Mouse (Mus musculus) layer of hippocampus, adult 2 months (tissue): ENCODE measurements around the gene Tceal5. TPM values are rescaled to one million over a fixed set of nuclear protein-coding genes. Genes with fewer than 3 reads are reported as not detected.
"Not testable (repeated sequence)": the region's sequence is repeated elsewhere in the genome, so short reads cannot be mapped to it uniquely, and the experiment has no call there.

Experiments used
- DNase-seq, 2 experiments: peaks; one replicate each; pipeline ENCODE4 v3.0.0; 2022; ENCODE audit warnings: low spot score in 2 of 2
- H3K27ac ChIP-seq: fragments of 200-600 bp; 2 replicates; pipeline ENCODE4 v1.8.1; 2022
- H3K4me3 ChIP-seq: fragments of 200-600 bp; 2 replicates; pipeline ENCODE4 v1.8.1; 2022; ENCODE audit warnings: mild to moderate bottlenecking
- CTCF ChIP-seq: fragments of 200-600 bp; conservative IDR thresholded peaks from 2 replicates; pipeline ENCODE4 v1.8.1; 2022; ENCODE audit warnings: antibody characterized with exemption, mild to moderate bottlenecking, moderate library complexity
- long read RNA-seq, 2 experiments: library from polyadenylated mRNA; stranded (forward); transcript quantifications; one replicate each; pipeline ENCODE4 v2.0.0; 2021; ENCODE audit warnings: borderline mapping rate in 2 of 2
- total RNA-seq, 2 experiments: library from RNA; stranded (reverse); gene quantifications; 2 replicates each; pipeline ENCODE4 v1.2.3; 2021

The Tceal5 gene
- total RNA-seq = 100 to 1,000 TPM; 105 to 150 TPM
- long read RNA-seq, experiment 1, transcript Tceal5-201 (3 exons, 1,044 nt) = major isoform, 34 of 44 reads
- long read RNA-seq, experiment 1, partial matches to known transcripts = 1 of 44 reads
- long read RNA-seq, experiment 1, other reads (novel, unspliced or antisense) = 9 of 44 reads
- long read RNA-seq, experiment 2, transcript Tceal5-201 (3 exons, 1,044 nt) = major isoform, 38 of 55 reads
- long read RNA-seq, experiment 2, partial matches to known transcripts = 2 of 55 reads
- long read RNA-seq, experiment 2, other reads (novel, unspliced or antisense) = 13 of 55 reads

DNA sequence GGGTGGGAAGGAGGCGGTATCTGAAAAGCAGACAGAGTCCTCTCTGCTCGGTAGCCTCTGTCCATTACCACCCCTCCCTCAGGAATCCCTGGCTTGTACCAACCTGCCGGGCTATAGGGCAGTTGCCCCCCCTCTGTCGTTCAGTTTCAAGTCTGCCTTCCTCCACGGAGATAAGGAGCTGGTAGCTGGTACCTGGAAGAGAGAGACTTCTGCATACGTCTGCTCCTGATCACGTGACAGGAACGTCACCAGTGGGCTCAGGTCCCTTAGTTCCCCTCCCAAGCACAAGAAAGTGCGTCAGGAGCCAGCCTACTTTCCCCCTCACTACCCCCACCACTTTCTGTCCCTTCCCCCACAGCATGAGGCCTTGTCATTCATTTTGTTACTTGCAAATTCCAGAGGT, at the start of gene Tceal5:
Gene Tceal5 (minus strand): TSS at position 213 of the 403 bp plus-strand sequence.
- DNase-seq = peak; percentile 48 to 69
- H3K27ac ChIP-seq = peak within 1 kb of the TSS; percentile 89
- no peak for TF ChIP-seq CTCF
- H3K4me3 ChIP-seq = peak within 1 kb of the TSS; percentile 63

DNA sequence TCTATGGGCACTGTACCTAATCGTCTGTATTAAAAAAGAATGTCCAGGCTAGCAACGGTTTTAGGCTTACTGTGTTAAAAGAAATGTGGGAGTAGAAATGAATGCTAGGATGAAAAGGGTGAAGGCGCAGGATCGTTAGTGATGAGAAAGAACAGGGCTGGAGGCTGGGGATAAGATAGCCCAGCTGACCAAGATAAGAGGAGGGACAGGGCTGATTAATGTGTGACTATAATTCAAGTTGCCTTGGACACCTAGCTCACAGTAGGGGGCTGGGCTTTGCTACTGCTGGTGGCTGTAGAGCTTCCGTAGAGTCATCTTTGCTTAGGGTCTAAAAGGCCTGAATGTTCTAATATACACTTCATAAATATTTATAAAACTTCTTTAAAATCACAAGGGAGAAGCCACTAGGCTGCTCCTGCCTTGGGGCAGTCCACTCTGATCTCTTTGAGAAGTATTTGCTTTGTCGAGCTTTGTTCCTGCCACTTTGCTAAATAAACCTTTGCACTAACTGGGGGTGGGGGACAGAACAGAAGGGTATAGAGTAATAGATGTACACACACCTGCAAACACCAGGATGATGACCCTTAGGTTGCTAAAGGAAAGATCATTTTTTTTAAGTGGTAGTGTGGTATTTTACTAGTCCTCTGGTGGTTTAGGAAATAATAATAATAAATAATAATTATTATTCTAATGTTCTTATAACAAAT, 48.5 kb upstream of the Tceal5 start:
- no peak overlapping the region for H3K27ac ChIP-seq
- TF ChIP-seq CTCF = no peak
- no peak overlapping the region for H3K4me3 ChIP-seq
- DNase-seq = no peak

DNA sequence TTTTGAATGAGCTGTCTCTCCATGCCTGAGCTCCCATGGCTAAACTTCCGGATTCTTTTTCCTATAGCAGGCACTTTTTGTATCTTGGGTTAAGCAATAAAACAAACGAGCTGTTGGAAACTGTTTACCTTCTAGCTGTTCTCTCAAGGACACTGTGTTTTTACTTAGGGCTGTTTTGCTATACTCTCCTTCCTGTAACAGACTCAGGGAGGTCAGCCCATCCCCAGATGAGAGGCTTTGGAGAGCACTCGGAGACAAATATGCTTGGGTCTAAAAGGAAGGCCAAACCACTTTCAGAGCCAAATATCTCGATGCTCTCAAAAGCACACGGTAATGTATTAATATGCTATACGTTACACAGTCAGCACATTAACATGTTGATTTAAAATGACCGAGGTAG, 46.0 kb upstream of the Tceal5 start:
- no peak for TF ChIP-seq CTCF
- Histone ChIP-seq H3K27ac (no peak overlapping the region), H3K4me3 (no peak overlapping the region)
- no peak for DNase-seq

DNA sequence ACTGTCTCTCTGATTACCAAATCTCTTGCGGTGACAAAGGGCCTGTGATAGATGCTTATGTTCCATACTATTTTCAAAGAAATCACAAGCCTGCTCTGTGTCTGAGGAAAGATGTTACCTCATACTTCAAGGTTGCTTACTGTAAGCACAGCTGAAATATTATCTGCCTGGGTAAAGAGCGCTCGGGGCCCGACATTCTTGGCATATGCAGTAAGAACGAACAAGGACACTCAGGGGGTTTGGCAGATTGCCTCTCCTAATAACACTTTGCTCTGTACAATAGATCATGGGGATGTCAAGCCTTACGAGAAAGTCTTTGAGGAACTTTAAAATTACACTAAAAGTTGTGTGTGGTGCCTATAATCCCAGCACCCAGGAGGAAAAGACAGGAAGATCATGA, 45.1 kb upstream of the Tceal5 start:
- Histone ChIP-seq H3K4me3 (no peak overlapping the region), H3K27ac (no peak overlapping the region)
- TF ChIP-seq CTCF = no peak
- no peak for DNase-seq

DNA sequence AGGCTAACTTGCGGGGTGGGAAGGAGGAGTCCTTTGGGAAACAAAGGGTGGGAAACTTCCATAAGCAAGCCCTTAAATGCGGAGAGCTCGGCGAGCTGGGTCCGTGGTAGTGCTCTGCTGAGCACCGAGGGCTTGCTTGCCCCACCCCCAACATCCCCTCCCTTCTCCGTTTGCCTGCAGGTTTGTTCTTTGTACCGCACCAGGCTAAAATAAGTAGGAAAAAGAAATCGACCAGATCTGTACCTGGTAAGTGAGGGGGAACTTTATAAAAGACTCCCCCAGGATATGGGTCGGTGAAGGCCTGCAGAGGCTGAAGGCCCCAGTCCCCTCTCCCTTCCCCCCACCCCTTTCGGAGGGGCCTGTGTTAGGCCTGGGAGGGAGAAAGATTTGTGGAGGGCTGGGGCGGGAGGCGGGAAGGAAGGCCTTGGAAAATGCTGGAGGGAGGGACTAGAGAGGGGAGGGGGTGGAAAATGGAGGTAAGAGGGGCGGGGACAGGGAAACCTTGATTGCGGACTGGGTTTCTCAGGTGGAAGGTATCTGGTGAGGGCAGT, 41.9 kb upstream of the Tceal5 start:
- Histone ChIP-seq H3K27ac (peak overlapping the region; percentile 85), H3K4me3 (peak overlapping the region; percentile 67)
- TF ChIP-seq CTCF = no peak
- DNase-seq = peak in 1 of 2 experiments; percentile 13

DNA sequence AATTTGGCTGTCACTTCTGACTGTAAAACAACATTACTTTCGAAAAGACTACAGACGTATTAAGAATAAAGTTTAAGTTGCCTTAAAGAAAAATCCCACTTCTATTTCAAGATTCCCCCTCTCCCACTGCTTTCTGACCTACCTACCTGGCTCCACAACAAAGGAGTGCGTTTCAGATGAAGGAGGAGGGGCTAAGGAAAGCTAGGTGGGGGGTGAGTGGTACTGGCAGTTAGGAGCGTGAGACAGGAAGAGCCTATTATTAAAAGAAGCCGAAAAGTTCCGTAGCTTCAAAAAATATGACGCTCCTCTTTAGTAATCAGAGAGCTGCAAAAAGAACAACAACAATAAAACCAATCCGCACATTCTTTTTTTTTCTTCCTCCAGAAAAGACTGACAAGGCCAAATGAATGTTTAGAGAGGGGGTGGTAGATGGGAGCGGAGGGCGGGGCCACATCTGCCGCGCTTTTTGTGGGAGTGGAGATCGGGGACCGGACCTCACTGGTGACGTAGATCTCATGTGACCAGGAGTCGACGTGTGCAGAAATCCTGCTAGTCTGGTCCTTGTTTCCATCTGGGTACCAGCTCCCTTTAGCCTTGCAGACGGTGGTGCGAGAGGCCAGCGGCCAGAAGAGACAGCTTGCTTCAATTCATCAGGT, 41.0 kb upstream of the Tceal5 start, which contains the start of gene Tceal9:
Gene Tceal9 (plus strand): TSS at position 506 of the 656 bp plus-strand sequence.
- Histone ChIP-seq H3K4me3 (peak within 1 kb of the TSS; percentile 67), H3K27ac (peak within 1 kb of the TSS; percentile 85)
- TF ChIP-seq CTCF = no peak
- DNase-seq = peak; percentile 55 to 70

DNA sequence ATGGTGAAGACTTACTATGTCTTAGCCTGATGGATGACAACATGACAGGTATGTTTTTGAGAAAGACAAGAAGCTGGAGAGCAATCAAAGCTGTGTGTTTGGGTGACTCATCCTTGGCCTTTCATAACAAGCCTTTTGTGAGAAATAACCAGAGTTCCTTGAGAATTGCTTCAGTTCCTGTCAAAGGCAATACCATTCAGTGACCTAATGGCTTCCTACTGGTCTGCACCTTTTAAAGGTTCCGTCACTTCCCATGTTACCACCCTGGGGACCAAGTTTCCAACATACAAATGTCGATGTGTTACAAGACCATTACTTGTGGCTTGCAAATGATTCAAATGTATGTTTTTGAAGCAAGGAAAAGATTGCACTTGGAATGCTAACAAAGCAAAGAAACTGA, 39.5 kb upstream of the Tceal5 start:
- no peak overlapping the region for H3K4me3 ChIP-seq
- DNase-seq = no peak
- no peak for TF ChIP-seq CTCF
- H3K27ac ChIP-seq = no peak overlapping the region

DNA sequence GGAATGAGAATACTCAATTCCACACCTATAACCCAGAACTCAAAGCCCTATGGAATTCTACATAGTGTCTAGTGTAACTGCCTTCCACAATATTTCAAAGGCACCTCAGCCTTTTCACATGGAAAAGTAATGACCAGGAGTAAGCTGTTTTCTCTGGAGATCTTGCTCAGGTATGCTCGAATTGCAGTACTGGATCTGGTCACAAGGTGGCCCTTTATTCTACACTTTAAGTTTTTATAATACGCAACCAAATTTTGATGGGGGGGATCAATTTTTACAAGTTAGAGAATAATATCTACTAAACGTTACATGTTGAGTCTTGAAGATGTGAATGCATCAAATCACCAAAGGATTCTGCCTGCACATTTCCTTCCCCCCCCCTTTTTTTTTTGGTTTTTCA, 34.4 kb upstream of the Tceal5 start:
- TF ChIP-seq CTCF = peak; percentile 81
- no peak overlapping the region for H3K27ac ChIP-seq
- peak in 1 of 2 experiments; percentile 40 for DNase-seq
- no peak overlapping the region for H3K4me3 ChIP-seq

DNA sequence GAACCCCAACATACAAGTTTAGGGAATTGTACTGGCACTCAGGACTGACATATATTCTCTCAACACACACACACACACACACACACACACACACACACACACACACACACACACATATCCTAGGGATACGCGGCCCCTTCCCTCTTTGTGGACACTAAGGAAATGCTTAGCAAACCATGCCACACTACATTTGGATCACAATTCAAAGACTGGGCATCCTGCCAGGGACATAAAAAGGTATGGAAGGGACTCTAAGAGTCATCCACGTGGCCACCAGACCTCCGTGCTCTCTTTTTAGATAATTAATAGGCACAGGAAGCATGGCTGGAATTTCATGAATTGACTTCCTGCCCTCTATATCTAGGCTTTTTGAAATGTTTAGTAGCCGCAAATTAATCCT, 24.1 kb upstream of the Tceal5 start:
- no peak for TF ChIP-seq CTCF
- no peak for DNase-seq
- Histone ChIP-seq H3K27ac (no peak overlapping the region), H3K4me3 (no peak overlapping the region)

DNA sequence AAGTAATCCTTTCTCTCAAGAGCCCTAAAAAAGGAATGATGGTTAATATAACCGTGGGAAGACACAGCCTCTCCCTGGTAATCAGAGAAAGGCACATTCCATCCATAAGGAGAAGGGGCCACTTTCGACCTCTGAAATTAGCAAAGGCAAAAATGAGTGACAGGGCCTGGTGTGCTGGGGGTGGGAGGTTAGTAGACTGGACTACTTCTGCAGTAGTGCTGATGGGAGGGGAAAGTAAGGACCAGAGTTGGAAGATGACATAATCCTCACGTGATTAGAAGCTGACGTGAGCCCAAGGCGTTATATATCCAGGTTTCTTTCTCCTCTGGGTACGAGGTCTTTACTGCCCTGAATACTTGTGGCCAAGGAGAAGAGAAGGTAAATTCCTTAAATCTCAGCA, 20.0 kb upstream of the Tceal5 start:
- Histone ChIP-seq H3K27ac (no peak overlapping the region), H3K4me3 (no peak overlapping the region)
- TF ChIP-seq CTCF = no peak
- no peak for DNase-seq

DNA sequence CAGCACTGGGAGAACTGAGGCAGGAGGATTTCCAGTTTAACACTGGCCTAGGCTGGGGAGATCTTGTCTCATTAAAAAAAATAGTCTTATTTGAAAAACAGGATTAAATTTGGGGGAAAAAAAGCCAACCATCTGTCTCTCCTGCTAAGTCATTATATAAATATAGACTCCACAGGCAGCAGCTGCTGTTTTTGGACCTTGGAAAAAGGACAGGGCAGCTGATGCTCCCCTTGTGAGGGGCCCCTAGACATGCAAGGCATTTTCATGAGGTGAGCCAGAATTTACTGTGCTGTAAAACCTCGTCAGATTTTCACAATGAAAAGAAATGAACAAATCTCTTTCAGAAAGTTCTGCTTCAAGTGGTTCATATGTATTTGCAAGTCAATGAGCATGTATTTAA, 12.6 kb upstream of the Tceal5 start:
- DNase-seq = no peak
- Histone ChIP-seq H3K27ac (no peak overlapping the region), H3K4me3 (no peak overlapping the region)
- TF ChIP-seq CTCF = no peak

DNA sequence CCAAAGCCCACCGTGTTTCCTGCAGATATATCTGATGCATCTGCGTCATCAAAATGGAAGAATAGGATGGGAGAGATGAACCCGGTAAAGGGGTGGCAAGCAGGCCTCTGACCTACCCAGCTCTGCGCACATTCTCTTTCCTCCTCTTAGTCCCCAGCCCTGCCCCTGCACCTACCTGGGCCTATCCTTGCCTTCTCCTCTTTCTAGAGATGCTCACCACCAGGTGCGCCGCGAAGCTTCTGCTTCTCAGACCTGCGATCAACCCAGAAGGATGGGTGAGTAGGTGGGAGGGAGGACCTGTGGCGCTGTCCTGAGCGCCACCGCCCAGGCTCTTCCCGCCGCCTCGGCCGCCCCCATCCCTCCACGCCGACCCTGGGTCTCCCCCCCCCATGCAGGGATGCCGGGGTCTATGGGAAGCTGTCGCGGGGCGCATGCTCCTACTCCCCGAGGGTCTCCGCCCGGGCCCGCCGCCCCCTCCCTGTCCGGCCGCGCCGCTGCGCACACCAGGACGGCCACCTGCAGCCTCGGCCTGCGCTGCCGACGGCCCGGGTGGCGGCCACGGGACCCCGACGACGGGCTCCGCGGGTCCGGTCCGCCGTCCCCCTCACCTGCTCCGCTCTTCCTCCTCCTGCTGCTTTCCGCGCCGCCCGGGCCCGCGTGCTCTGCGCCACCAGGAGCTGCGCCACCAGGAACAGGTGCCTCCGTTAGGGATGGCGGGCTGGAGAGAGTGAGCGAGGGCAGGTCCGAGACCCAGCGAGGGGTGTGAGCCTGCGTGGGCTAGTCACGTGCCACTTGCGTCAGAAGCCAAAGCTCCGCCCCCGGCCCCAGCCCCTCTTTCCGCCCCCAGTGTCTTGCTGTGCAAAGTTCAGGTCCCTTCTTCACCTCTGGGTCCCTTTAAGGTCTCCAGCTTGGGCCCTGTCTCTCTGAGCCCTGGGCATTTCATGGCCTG, 11.3 kb upstream of the Tceal5 start, which contains the start of the genes Tceal7 and Bex1:
Gene Tceal7 (plus strand): TSS at position 51 of the 949 bp plus-strand sequence.
Gene Bex1 (minus strand): TSS at position 785 of the 949 bp plus-strand sequence.
- peak within 1 kb of the TSS; percentile 45 for H3K4me3 ChIP-seq
- not testable (repeated sequence) for DNase-seq
- H3K27ac ChIP-seq = peak within 1 kb of the TSS; percentile 55; the same call in 1 of the 2 replicates
